Mouse (Mus musculus): ENCODE results near the gene Rbm20. TPM values are rescaled to one million over a fixed set of nuclear protein-coding genes. Genes with fewer than 3 reads are reported as not detected.

Gene Rbm20
- polyA plus RNA-seq, 1 experiment from 2014 or later = 3.6 TPM

- ATAC-seq (ENCODE audit: low FRiP score, low TSS enrichment) = no peak
- 85% methylated on average over 3 of the region's 3 CpGs for WGBS
- H3K27me3 ChIP-seq (ENCODE audit: control insufficient read depth, insufficient read depth, low read length) = no peaks in the 10 kb centered on the region
- no peaks in the 10 kb centered on the region for H3K36me3 ChIP-seq (ENCODE audit: control insufficient read depth, insufficient read depth, low read length)
- no peaks in the 10 kb centered on the region for H3K9me3 ChIP-seq (ENCODE audit: control insufficient read depth, low read length)
- H3K4me1 ChIP-seq (ENCODE audit: control insufficient read depth, insufficient read depth, low read length) = peaks cover 9% of the 10 kb centered on the region
- H3K9ac ChIP-seq (ENCODE audit: low read depth, low read length) = no peak overlapping the region
- no peak overlapping the region for H3K4me3 ChIP-seq (ENCODE audit: low read length)
- no peak overlapping the region for H3K27ac ChIP-seq (ENCODE audit: low read depth, low read length)
- H3K4me2 ChIP-seq (replicated peaks; ENCODE audit: low read depth, low read length) = no peak overlapping the region
Measured at GRCm38 (mm10) chr19:53785352-53785751, 108.2 kb downstream of the Rbm20 start.

- WGBS = 42% methylated on average over 2 of the region's 2 CpGs
- H3K36me3 ChIP-seq (ENCODE audit: control insufficient read depth, insufficient read depth, low read length) = no peaks in the 10 kb centered on the region
Measured at GRCm38 (mm10) chr19:53786239-53786638, 109.1 kb downstream of the Rbm20 start.

GRCm38 (mm10) chr19:53786836-53787235 is 109.7 kb downstream of the Rbm20 start:
- Histone ChIP-seq H3K4me3 (ENCODE audit: low read length) (no peak overlapping the region), H3K27ac (ENCODE audit: low read depth, low read length) (peak overlapping the region; percentile 68), H3K9ac (ENCODE audit: low read depth, low read length) (no peak overlapping the region)

More at GRCm38 (mm10) chr19:53786239-53786638, 109.1 kb downstream of the Rbm20 start:
- no peak for ATAC-seq (ENCODE audit: low FRiP score, low TSS enrichment)
- Histone ChIP-seq H3K4me3 (ENCODE audit: low read length) (no peak overlapping the region), H3K4me1 (ENCODE audit: control insufficient read depth, insufficient read depth, low read length) (peaks cover 9% of the 10 kb centered on the region), H3K27ac (ENCODE audit: low read depth, low read length) (peak overlapping the region; percentile 68), H3K27me3 (ENCODE audit: control insufficient read depth, insufficient read depth, low read length) (no peaks in the 10 kb centered on the region), H3K4me2 (replicated peaks; ENCODE audit: low read depth, low read length) (no peak overlapping the region), H3K9ac (ENCODE audit: low read depth, low read length) (no peak overlapping the region), H3K9me3 (ENCODE audit: control insufficient read depth, low read length) (no peaks in the 10 kb centered on the region)

GRCm38 (mm10) chr19:53788621-53789331 is 111.7 kb downstream of the Rbm20 start:
- no peaks in the 10 kb centered on the region for H3K9me3 ChIP-seq (ENCODE audit: control insufficient read depth, low read length)
- peaks cover 9% of the 10 kb centered on the region for H3K4me1 ChIP-seq (ENCODE audit: control insufficient read depth, insufficient read depth, low read length)
- no peak overlapping the region for H3K27ac ChIP-seq (ENCODE audit: low read depth, low read length)
- no peak overlapping the region for H3K4me3 ChIP-seq (ENCODE audit: low read length)
- ATAC-seq (ENCODE audit: low FRiP score, low TSS enrichment) = no peak
- no peaks in the 10 kb centered on the region for H3K36me3 ChIP-seq (ENCODE audit: control insufficient read depth, insufficient read depth, low read length)
- no peaks in the 10 kb centered on the region for H3K27me3 ChIP-seq (ENCODE audit: control insufficient read depth, insufficient read depth, low read length)
- no peak overlapping the region for H3K4me2 ChIP-seq (replicated peaks; ENCODE audit: low read depth, low read length)
- 69% methylated on average over 14 of the region's 14 CpGs for WGBS
- H3K9ac ChIP-seq (ENCODE audit: low read depth, low read length) = no peak overlapping the region

More at GRCm38 (mm10) chr19:53786836-53787235, 109.7 kb downstream of the Rbm20 start:
- Histone ChIP-seq H3K9me3 (ENCODE audit: control insufficient read depth, low read length) (no peaks in the 10 kb centered on the region), H3K4me1 (ENCODE audit: control insufficient read depth, insufficient read depth, low read length) (peaks cover 9% of the 10 kb centered on the region), H3K27me3 (ENCODE audit: control insufficient read depth, insufficient read depth, low read length) (no peaks in the 10 kb centered on the region), H3K36me3 (ENCODE audit: control insufficient read depth, insufficient read depth, low read length) (no peaks in the 10 kb centered on the region), H3K4me2 (replicated peaks; ENCODE audit: low read depth, low read length) (no peak overlapping the region)
- 54% methylated on average over 5 of the region's 5 CpGs for WGBS
- no peak for ATAC-seq (ENCODE audit: low FRiP score, low TSS enrichment)

GRCm38 (mm10) chr19:53789571-53789970 is 112.5 kb downstream of the Rbm20 start:
- WGBS = 74% methylated on average over 7 of the region's 7 CpGs

GRCm38 (mm10) chr19:53791751-53792720 is 114.9 kb downstream of the Rbm20 start:
- H3K4me1 ChIP-seq (ENCODE audit: control insufficient read depth, insufficient read depth, low read length) = peaks cover 17% of the 10 kb centered on the region
- 0 out of 2 replicates have a peak overlapping the region, but pooled peaks have one; percentile 19 for H3K27ac ChIP-seq (ENCODE audit: low read depth, low read length)
- H3K27me3 ChIP-seq (ENCODE audit: control insufficient read depth, insufficient read depth, low read length) = no peaks in the 10 kb centered on the region
- no peaks in the 10 kb centered on the region for H3K9me3 ChIP-seq (ENCODE audit: control insufficient read depth, low read length)
- H3K4me2 ChIP-seq (replicated peaks; ENCODE audit: low read depth, low read length) = 0 out of 2 replicates have a peak overlapping the region, but pooled peaks have one; percentile 15
- no peak overlapping the region for H3K9ac ChIP-seq (ENCODE audit: low read depth, low read length)
- 41% methylated on average over 20 of the region's 20 CpGs for WGBS
- H3K36me3 ChIP-seq (ENCODE audit: control insufficient read depth, insufficient read depth, low read length) = no peaks in the 10 kb centered on the region
- H3K4me3 ChIP-seq (ENCODE audit: low read length) = no peak overlapping the region
- peak; percentile 46; the same call in 1 of the 2 replicates for ATAC-seq (ENCODE audit: low FRiP score, low TSS enrichment)

More at GRCm38 (mm10) chr19:53789571-53789970, 112.5 kb downstream of the Rbm20 start:
- Histone ChIP-seq H3K4me1 (ENCODE audit: control insufficient read depth, insufficient read depth, low read length) (peaks cover 15% of the 10 kb centered on the region), H3K27me3 (ENCODE audit: control insufficient read depth, insufficient read depth, low read length) (no peaks in the 10 kb centered on the region), H3K9ac (ENCODE audit: low read depth, low read length) (no peak overlapping the region), H3K27ac (ENCODE audit: low read depth, low read length) (no peak overlapping the region), H3K36me3 (ENCODE audit: control insufficient read depth, insufficient read depth, low read length) (no peaks in the 10 kb centered on the region), H3K9me3 (ENCODE audit: control insufficient read depth, low read length) (no peaks in the 10 kb centered on the region), H3K4me3 (ENCODE audit: low read length) (no peak overlapping the region), H3K4me2 (replicated peaks; ENCODE audit: low read depth, low read length) (no peak overlapping the region)
- no peak for ATAC-seq (ENCODE audit: low FRiP score, low TSS enrichment)

GRCm38 (mm10) chr19:53792976-53793897 is 116.1 kb downstream of the Rbm20 start:
- no peak overlapping the region for H3K27ac ChIP-seq (ENCODE audit: low read depth, low read length)
- no peaks in the 10 kb centered on the region for H3K9me3 ChIP-seq (ENCODE audit: control insufficient read depth, low read length)
- H3K4me1 ChIP-seq (ENCODE audit: control insufficient read depth, insufficient read depth, low read length) = peaks cover 21% of the 10 kb centered on the region
- H3K36me3 ChIP-seq (ENCODE audit: control insufficient read depth, insufficient read depth, low read length) = no peaks in the 10 kb centered on the region
- no peak overlapping the region for H3K9ac ChIP-seq (ENCODE audit: low read depth, low read length)
- H3K4me3 ChIP-seq (ENCODE audit: low read length) = no peak overlapping the region
- H3K27me3 ChIP-seq (ENCODE audit: control insufficient read depth, insufficient read depth, low read length) = no peaks in the 10 kb centered on the region
- H3K4me2 ChIP-seq (replicated peaks; ENCODE audit: low read depth, low read length) = no peak overlapping the region
- peak; percentile 3; the same call in 1 of the 2 replicates for ATAC-seq (ENCODE audit: low FRiP score, low TSS enrichment)
- WGBS = 85% methylated on average over 37 of the region's 37 CpGs

Measured in kidney, embryonic 14.5 days (tissue).